18 mouse cellular contexts compared by ENCODE assay signal in genomic region chr10:79631432-79631831, GRCm38 (mm10). TPM values are rescaled to one million over a fixed set of nuclear protein-coding genes. Genes with fewer than 3 reads are reported as not detected.
A peak's percentile ranks its signal among the peaks of the same experiment; 100 is the strongest.
DNase-seq lines count a peak whose midpoint lies in the region; ATAC-seq lines count a peak whose summit lies in the region.
"Had no signal": no experiment of that assay in that cellular context is flagged by ENCODE, and none has a peak within 500 bp of the region (broad histone marks: within the 10 kb centered on the region; RNA-seq: fewer than 3 reads in every experiment).

No protein-coding gene starts in this region.

- H3K4me3 ChIP-seq in hindbrain, embryonic 14.5 days (replicated peaks; ENCODE audit: low read length) = no peak overlapping the region
- no peak overlapping the region for H3K4me3 ChIP-seq in hindbrain, embryonic 11.5 days (ENCODE audit: low read depth, low read length)
- no peak overlapping the region for H3K4me3 ChIP-seq in hindbrain, embryonic 16.5 days (ENCODE audit: low read length)
- no peak overlapping the region for H3K4me3 ChIP-seq in neural tube, embryonic 15.5 days (replicated peaks)
- H3K4me3 ChIP-seq: limb, embryonic 13.5 days; neural tube, embryonic 12.5 days had no signal

- H3K27ac ChIP-seq in hindbrain, embryonic 14.5 days = no peak overlapping the region
- no peak overlapping the region for H3K27ac ChIP-seq in hindbrain, embryonic 11.5 days (ENCODE audit: low read depth, low read length)
- H3K27ac ChIP-seq in hindbrain, embryonic 16.5 days (ENCODE audit: low read depth, low read length) = peak overlapping the region; percentile 35
- H3K27ac ChIP-seq in neural tube, embryonic 15.5 days (replicated peaks) = no peak overlapping the region
- H3K27ac ChIP-seq: limb, embryonic 13.5 days; macrophage; neural tube, embryonic 12.5 days had no signal

- no peaks in the 10 kb centered on the region for H3K9me3 ChIP-seq in hindbrain, embryonic 14.5 days (ENCODE audit: control insufficient read depth, low read length)
- H3K9me3 ChIP-seq in hindbrain, embryonic 11.5 days (ENCODE audit: control insufficient read depth, low read length) = no peaks in the 10 kb centered on the region
- no peaks in the 10 kb centered on the region for H3K9me3 ChIP-seq in hindbrain, embryonic 16.5 days (ENCODE audit: control insufficient read depth, low read length)
- no peaks in the 10 kb centered on the region for H3K9me3 ChIP-seq in neural tube, embryonic 15.5 days (replicated peaks)
- H3K9me3 ChIP-seq: limb, embryonic 13.5 days; neural tube, embryonic 12.5 days had no signal

- H3K36me3 ChIP-seq in hindbrain, embryonic 14.5 days (replicated peaks; ENCODE audit: control insufficient read depth, insufficient read depth) = no peaks in the 10 kb centered on the region
- no peaks in the 10 kb centered on the region for H3K36me3 ChIP-seq in hindbrain, embryonic 11.5 days (ENCODE audit: control insufficient read depth, insufficient read depth, low read length)
- H3K36me3 ChIP-seq in hindbrain, embryonic 16.5 days (ENCODE audit: control insufficient read depth, insufficient read depth, low read length) = no peaks in the 10 kb centered on the region
- H3K36me3 ChIP-seq in neural tube, embryonic 15.5 days = 0 out of 2 replicates have a peak, but pooled peaks cover 2% of the 10 kb centered on the region
- H3K36me3 ChIP-seq: limb, embryonic 13.5 days; neural tube, embryonic 12.5 days had no signal

- no peaks in the 10 kb centered on the region; the same call in 1 of the 2 replicates for H3K4me1 ChIP-seq in hindbrain, embryonic 14.5 days (replicated peaks; ENCODE audit: control insufficient read depth, insufficient read depth, low read length)
- H3K4me1 ChIP-seq in hindbrain, embryonic 11.5 days (replicated peaks; ENCODE audit: control insufficient read depth, insufficient read depth, low read length) = no peaks in the 10 kb centered on the region
- H3K4me1 ChIP-seq in hindbrain, embryonic 16.5 days (ENCODE audit: control insufficient read depth, insufficient read depth, low read depth, low read length) = no peaks in the 10 kb centered on the region; the same call in 1 of the 2 replicates
- peaks cover 12% of the 10 kb centered on the region for H3K4me1 ChIP-seq in neural tube, embryonic 15.5 days
- H3K4me1 ChIP-seq: limb, embryonic 13.5 days; neural tube, embryonic 12.5 days had no signal

- no peaks in the 10 kb centered on the region for H3K27me3 ChIP-seq in hindbrain, embryonic 14.5 days (ENCODE audit: control insufficient read depth, insufficient read depth, low read length)
- no peaks in the 10 kb centered on the region; the same call in 1 of the 2 replicates for H3K27me3 ChIP-seq in hindbrain, embryonic 11.5 days (ENCODE audit: control insufficient read depth, insufficient read depth, low read length)
- H3K27me3 ChIP-seq in hindbrain, embryonic 16.5 days (replicated peaks; ENCODE audit: control insufficient read depth, insufficient read depth, low read length) = no peaks in the 10 kb centered on the region
- no peaks in the 10 kb centered on the region for H3K27me3 ChIP-seq in neural tube, embryonic 15.5 days (replicated peaks)
- H3K27me3 ChIP-seq: neural tube, embryonic 12.5 days had no signal

- no peak overlapping the region for H3K9ac ChIP-seq in hindbrain, embryonic 14.5 days
- H3K9ac ChIP-seq in hindbrain, embryonic 11.5 days (ENCODE audit: low read depth, low read length) = no peak overlapping the region
- H3K9ac ChIP-seq in hindbrain, embryonic 16.5 days (ENCODE audit: low read depth, low read length) = no peak overlapping the region
- H3K9ac ChIP-seq in neural tube, embryonic 15.5 days (replicated peaks) = no peak overlapping the region
- H3K9ac ChIP-seq: limb, embryonic 13.5 days; liver, postnatal 0 days; neural tube, embryonic 12.5 days had no signal

- H3K4me2 ChIP-seq in hindbrain, embryonic 14.5 days (replicated peaks) = no peak overlapping the region
- no peak overlapping the region for H3K4me2 ChIP-seq in hindbrain, embryonic 11.5 days (replicated peaks; ENCODE audit: low read depth, low read length)
- no peak overlapping the region for H3K4me2 ChIP-seq in hindbrain, embryonic 16.5 days (ENCODE audit: low read length)
- H3K4me2 ChIP-seq in neural tube, embryonic 15.5 days = no peak overlapping the region
- H3K4me2 ChIP-seq: limb, embryonic 13.5 days; neural tube, embryonic 12.5 days had no signal

- WGBS in hindbrain, embryonic 14.5 days = 77% methylated on average over 4 of the region's 4 CpGs
- 85% methylated on average over 4 of the region's 4 CpGs for WGBS in hindbrain, embryonic 11.5 days
- 51% methylated on average over 4 of the region's 4 CpGs for WGBS in hindbrain, embryonic 16.5 days
- 69% methylated on average over 4 of the region's 4 CpGs for WGBS in neural tube, embryonic 15.5 days

- ATAC-seq in hindbrain, embryonic 14.5 days (ENCODE audit: low FRiP score) = peak; percentile 22; the same call in 1 of the 2 replicates
- no peak for ATAC-seq in hindbrain, embryonic 11.5 days (ENCODE audit: low FRiP score)
- ATAC-seq in hindbrain, embryonic 16.5 days = peak; percentile 67
- no peak for ATAC-seq in granulocyte monocyte progenitor cell, adult 5-6 weeks (replicated peaks; ENCODE audit: poor library complexity, severe bottlenecking)
- ATAC-seq in neural tube, embryonic 15.5 days (ENCODE audit: low FRiP score) = no peak
- ATAC-seq: liver, postnatal 0 days; midbrain, embryonic 16.5 days had no signal

- DNase-seq in hindbrain, embryonic 14.5 days (ENCODE audit: low spot score) = peak; percentile 63
- DNase-seq in hindbrain, embryonic 11.5 days (ENCODE audit: low spot score) = no peak
- peak; percentile 70 for DNase-seq in brain, adult 2 months (ENCODE audit: low read depth, low spot score)
- peak; percentile 56 to 66 for DNase-seq in layer of hippocampus, postnatal 36 days
- DNase-seq: cerebellum, adult 18-20 months; heart, postnatal 14 days; kidney, adult 11 months; kidney, postnatal 4 days; liver, postnatal 0 days; thymus, adult 2 months had no signal

RNA-seq across cellular contexts. Expression of gene Shc2, which starts 6.3 kb away (rescaled TPM):
- polyA plus RNA-seq in hindbrain, embryonic 14.5 days (2014; fragmentation: Nextera tagmentation; extraction: Ambion mirVana) = 19.8 and 20.8 TPM in 2 replicates
- polyA plus RNA-seq in hindbrain, embryonic 11.5 days (2014; fragmentation: Nextera tagmentation; extraction: Ambion mirVana) = 11.7 and 12.4 TPM in 2 replicates
- 13.7 and 27.7 TPM in 2 replicates for polyA plus RNA-seq in hindbrain, embryonic 16.5 days (2015; fragmentation: Nextera tagmentation; extraction: Ambion mirVana)
- total RNA-seq in layer of hippocampus, postnatal 36 days (2021) = 10 to 100 TPM; 44.0 to 44.8 TPM
- not detected in 2 replicates for total RNA-seq in granulocyte monocyte progenitor cell, adult 5-6 weeks (2014; fragmentation: Nextera tagmentation)
- not detected in 2 replicates for total RNA-seq in granulocyte monocyte progenitor cell, adult 5-6 weeks (2017)
- 24.7 and 28.9 TPM in 2 replicates for polyA plus RNA-seq in neural tube, embryonic 15.5 days (2015; fragmentation: Nextera tagmentation; extraction: Ambion mirVana)

RNA-seq across cellular contexts. Expression of gene Odf3l2, which starts 14.1 kb away (rescaled TPM):
- 0.27 and 0.31 TPM in 2 replicates for polyA plus RNA-seq in hindbrain, embryonic 14.5 days (2014; fragmentation: Nextera tagmentation; extraction: Ambion mirVana)
- polyA plus RNA-seq in hindbrain, embryonic 11.5 days (2014; fragmentation: Nextera tagmentation; extraction: Ambion mirVana) = not detected in 2 replicates
- 0.37 and 0.89 TPM in 2 replicates for polyA plus RNA-seq in hindbrain, embryonic 16.5 days (2015; fragmentation: Nextera tagmentation; extraction: Ambion mirVana)
- under 1 TPM in 1 of 2 experiments, not detected in 1; 0.61 TPM for total RNA-seq in layer of hippocampus, postnatal 36 days (2021)
- total RNA-seq in granulocyte monocyte progenitor cell, adult 5-6 weeks (2014; fragmentation: Nextera tagmentation) = not detected in 2 replicates
- total RNA-seq in granulocyte monocyte progenitor cell, adult 5-6 weeks (2017) = not detected in 2 replicates
- polyA plus RNA-seq in neural tube, embryonic 15.5 days (2015; fragmentation: Nextera tagmentation; extraction: Ambion mirVana) = 0.14 and 0.17 TPM in 2 replicates
- total RNA-seq: heart, postnatal 14 days had no signal
- polyA plus RNA-seq: limb, embryonic 13.5 days; liver, postnatal 0 days; macrophage; neural tube, embryonic 12.5 days had no signal

RNA-seq across cellular contexts. Expression of gene C2cd4c, which starts 17.6 kb away (rescaled TPM):
- polyA plus RNA-seq in hindbrain, embryonic 14.5 days (2014; fragmentation: Nextera tagmentation; extraction: Ambion mirVana) = 0.99 and 1.2 TPM in 2 replicates
- 0.06 and 0.19 TPM in 2 replicates for polyA plus RNA-seq in hindbrain, embryonic 11.5 days (2014; fragmentation: Nextera tagmentation; extraction: Ambion mirVana)
- polyA plus RNA-seq in hindbrain, embryonic 16.5 days (2015; fragmentation: Nextera tagmentation; extraction: Ambion mirVana) = 0.62 and 0.70 TPM in 2 replicates
- 10 to 100 TPM; 14.6 to 14.8 TPM for total RNA-seq in layer of hippocampus, postnatal 36 days (2021)
- total RNA-seq in granulocyte monocyte progenitor cell, adult 5-6 weeks (2014; fragmentation: Nextera tagmentation) = not detected in 2 replicates
- not detected in 2 replicates for total RNA-seq in granulocyte monocyte progenitor cell, adult 5-6 weeks (2017)
- polyA plus RNA-seq in neural tube, embryonic 15.5 days (2015; fragmentation: Nextera tagmentation; extraction: Ambion mirVana) = 0.40 and 0.55 TPM in 2 replicates
- total RNA-seq: heart, postnatal 14 days had no signal
- polyA plus RNA-seq: liver, postnatal 0 days; macrophage; neural tube, embryonic 12.5 days had no signal

RNA-seq across cellular contexts. Expression of gene Madcam1, which starts 32.9 kb away (rescaled TPM):
- polyA plus RNA-seq in hindbrain, embryonic 14.5 days (2014; fragmentation: Nextera tagmentation; extraction: Ambion mirVana) = 0.68 and 1.2 TPM in 2 replicates
- polyA plus RNA-seq in hindbrain, embryonic 11.5 days (2014; fragmentation: Nextera tagmentation; extraction: Ambion mirVana) = 1.1 and 1.6 TPM in 2 replicates
- polyA plus RNA-seq in hindbrain, embryonic 16.5 days (2015; fragmentation: Nextera tagmentation; extraction: Ambion mirVana) = 0.99 and 1.5 TPM in 2 replicates
- not detected for total RNA-seq in layer of hippocampus, postnatal 36 days (2021)
- total RNA-seq in granulocyte monocyte progenitor cell, adult 5-6 weeks (2014; fragmentation: Nextera tagmentation) = not detected in 2 replicates
- not detected in 2 replicates for total RNA-seq in granulocyte monocyte progenitor cell, adult 5-6 weeks (2017)
- polyA plus RNA-seq in neural tube, embryonic 15.5 days (2015; fragmentation: Nextera tagmentation; extraction: Ambion mirVana) = 1.0 and 4.1 TPM in 2 replicates
- total RNA-seq: gastrocnemius, adult 8-10 months had no signal
- polyA plus RNA-seq: macrophage had no signal

RNA-seq across cellular contexts. Expression of gene Tpgs1, which starts 37.7 kb away (rescaled TPM):
- 107 and 108 TPM in 2 replicates for polyA plus RNA-seq in hindbrain, embryonic 14.5 days (2014; fragmentation: Nextera tagmentation; extraction: Ambion mirVana)
- 69.6 and 70.8 TPM in 2 replicates for polyA plus RNA-seq in hindbrain, embryonic 11.5 days (2014; fragmentation: Nextera tagmentation; extraction: Ambion mirVana)
- 107 and 124 TPM in 2 replicates for polyA plus RNA-seq in hindbrain, embryonic 16.5 days (2015; fragmentation: Nextera tagmentation; extraction: Ambion mirVana)
- total RNA-seq in layer of hippocampus, postnatal 36 days (2021) = 10 to 100 TPM; 64.6 to 68.3 TPM
- 7.4 and 9.7 TPM in 2 replicates for total RNA-seq in granulocyte monocyte progenitor cell, adult 5-6 weeks (2014; fragmentation: Nextera tagmentation)
- 8.1 and 14.6 TPM in 2 replicates for total RNA-seq in granulocyte monocyte progenitor cell, adult 5-6 weeks (2017)
- polyA plus RNA-seq in neural tube, embryonic 15.5 days (2015; fragmentation: Nextera tagmentation; extraction: Ambion mirVana) = 109 and 115 TPM in 2 replicates

Comparison
In these comparisons a context has a peak if more than half of its experiments do, and no peak if none do; other contexts are left out.
1. ATAC-seq: peak in hindbrain, embryonic 14.5 days (single experiment) and hindbrain, embryonic 16.5 days (single experiment); none in hindbrain, embryonic 11.5 days (single experiment), granulocyte monocyte progenitor cell, adult 5-6 weeks (single experiment) and neural tube, embryonic 15.5 days (single experiment).